Mouse (Mus musculus) G1E (cell line): ENCODE measurements around the gene Dusp15. TPM values are rescaled to one million over a fixed set of nuclear protein-coding genes. Genes with fewer than 3 reads are reported as not detected.

Experiments used
- ATAC-seq: 2 replicates; pipeline ENCODE4 v1.8.0; 2016; ENCODE audit warnings: mild to moderate bottlenecking; ENCODE audit not compliant: insufficient number of reproducible peaks, poor library complexity, low FRiP score, severe bottlenecking; ENCODE audit errors: extremely low read depth
- DNase-seq: peaks from one replicate; pipeline ENCODE4 v3.0.0; 2012; ENCODE audit warnings: low spot score
- H3K27me3 ChIP-seq: 2 replicates; pipeline ENCODE4 v1.6.1; 2012; ENCODE audit warnings: mild to moderate bottlenecking, low read length, inconsistent platforms; ENCODE audit not compliant: insufficient read depth
- H3K36me3 ChIP-seq: replicated peaks from 2 replicates; pipeline ENCODE3; 2012; ENCODE audit warnings: mild to moderate bottlenecking, inconsistent platforms
- H3K4me1 ChIP-seq: 2 replicates; pipeline ENCODE4 v1.6.1; 2012; ENCODE audit warnings: low read depth, low read length, inconsistent platforms, mixed read lengths; ENCODE audit not compliant: insufficient read depth
- H3K4me3 ChIP-seq: 2 replicates; pipeline ENCODE4 v1.5.1; 2012; ENCODE audit warnings: low read depth, mild to moderate bottlenecking, inconsistent platforms, low read length, moderate library complexity, mixed read lengths
- H3K9me3 ChIP-seq: replicated peaks from 2 replicates; pipeline ENCODE4 v1.6.1; 2012; ENCODE audit warnings: inconsistent platforms
- CTCF ChIP-seq: IDR thresholded peaks from 2 replicates; pipeline ENCODE4 v1.5.1; 2012; ENCODE audit warnings: low read depth, low read length, inconsistent platforms, mixed read lengths
- GATA1 ChIP-seq: IDR thresholded peaks from 2 replicates; pipeline ENCODE4 v1.6.1; 2012; ENCODE audit warnings: borderline replicate concordance, low read length, inconsistent platforms, mixed read lengths
- GATA2 ChIP-seq: IDR thresholded peaks from 2 replicates; pipeline ENCODE4 v1.6.1; 2012; ENCODE audit warnings: low read depth, low read length, inconsistent platforms, borderline replicate concordance
- POLR2AphosphoS5 ChIP-seq: IDR thresholded peaks from 2 replicates; pipeline ENCODE4 v1.6.1; 2012; ENCODE audit warnings: low read depth, low read length, inconsistent platforms; ENCODE audit not compliant: insufficient replicate concordance
- TAL1 ChIP-seq: conservative IDR thresholded peaks from 2 replicates; pipeline ENCODE4 v1.6.1; 2012; ENCODE audit warnings: low read depth, low read length, inconsistent platforms, mixed read lengths
- polyA plus RNA-seq: library from polyadenylated mRNA; stranded (reverse); fragments of >175 nt; gene quantifications from 2 replicates; pipeline ENCODE4 v1.2.3, GENCODE M21; 2012
- total RNA-seq, 2 experiments: library from RNA; stranded (forward) in 1 of 2; stranded (reverse) in 1 of 2; fragments of 200-1000 nt in 1 of 2; fragments of >200 nt in 1 of 2; fragmentation: Nextera tagmentation in 1 of 2; gene quantifications; 2 replicates each; pipeline ENCODE4 v1.2.3; 2014 to 2017

Gene Dusp15
- total and polyA plus RNA-seq, 3 experiments, result 0.11 TPM; not detected in 2

- TF ChIP-seq CTCF, result no peak
- no peak for TF ChIP-seq GATA1
- TF ChIP-seq GATA2, result no peak
- no peak for TF ChIP-seq TAL1
- no peak for TF ChIP-seq POLR2AphosphoS5
- no peak for ATAC-seq
- H3K4me1 ChIP-seq, result no peaks in the 10 kb centered on the region
These were observed 29.1 kb downstream of the Dusp15 start for GRCm38 (mm10) chr2:152922376-152922775.

GRCm38 (mm10) chr2:152917671-152918070, 33.8 kb downstream of the Dusp15 start:
- Histone ChIP-seq H3K9me3 (no peaks in the 10 kb centered on the region), H3K27me3 (peaks cover 21% of the 10 kb centered on the region), H3K4me3 (no peak overlapping the region), H3K36me3 (no peaks in the 10 kb centered on the region), H3K4me1 (peaks cover 8% of the 10 kb centered on the region)
- DNase-seq (no peak), ATAC-seq (no peak)
- TF ChIP-seq TAL1 (no peak), POLR2AphosphoS5 (no peak), CTCF (no peak), GATA1 (no peak), GATA2 (no peak)

More at GRCm38 (mm10) chr2:152922376-152922775, 29.1 kb downstream of the Dusp15 start:
- Histone ChIP-seq H3K9me3 (no peaks in the 10 kb centered on the region), H3K36me3 (no peaks in the 10 kb centered on the region), H3K4me3 (no peak overlapping the region), H3K27me3 (peaks cover 29% of the 10 kb centered on the region)
- DNase-seq, result no peak

DNA sequence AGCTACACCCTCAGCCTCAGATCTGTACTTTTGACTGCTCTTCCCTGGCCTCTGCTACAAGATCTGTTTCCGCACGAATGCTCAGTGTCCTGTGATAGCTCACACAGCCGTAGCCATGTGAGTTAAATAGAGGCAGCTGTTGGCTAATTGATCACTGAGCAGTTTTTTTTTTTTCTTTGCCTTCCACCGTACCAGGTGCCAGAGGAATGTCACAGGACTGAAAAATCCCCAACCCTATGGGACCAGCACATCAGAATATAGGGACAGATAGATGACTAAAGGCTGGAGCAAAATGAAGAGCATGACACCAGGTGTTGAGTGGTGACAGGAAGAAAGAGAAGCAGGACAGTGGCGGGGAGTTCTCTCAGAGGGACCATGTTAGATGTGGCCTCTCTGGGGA, 35.4 kb downstream of the Dusp15 start:
- TF ChIP-seq GATA2, result no peak
- no peak for TF ChIP-seq POLR2AphosphoS5
- no peak for TF ChIP-seq TAL1
- no peak for TF ChIP-seq CTCF
- no peak for TF ChIP-seq GATA1
- Histone ChIP-seq H3K9me3 (no peaks in the 10 kb centered on the region), H3K4me3 (no peak overlapping the region), H3K4me1 (peaks cover 8% of the 10 kb centered on the region), H3K27me3 (peaks cover 24% of the 10 kb centered on the region), H3K36me3 (no peaks in the 10 kb centered on the region)
- no peak for ATAC-seq
- no peak for DNase-seq

DNA sequence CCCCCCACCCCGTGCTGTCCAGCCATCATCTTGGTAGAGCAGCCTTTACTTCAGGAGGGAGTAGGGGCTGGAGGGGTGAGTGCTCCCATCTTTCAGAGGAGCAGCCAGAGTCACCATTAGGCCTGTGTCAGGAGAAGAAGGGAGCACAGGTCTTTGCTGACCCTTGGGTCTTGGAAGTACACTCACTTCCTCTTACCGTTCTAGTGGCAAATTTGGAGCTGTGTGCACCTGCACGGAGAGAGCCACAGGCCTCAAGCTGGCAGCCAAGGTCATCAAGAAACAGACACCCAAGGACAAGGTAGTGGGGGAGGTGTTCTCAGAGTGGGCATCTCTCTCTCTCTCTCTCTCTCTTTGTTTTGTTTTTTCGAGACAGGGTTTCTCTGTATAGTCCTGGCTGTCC, 36.0 kb downstream of the Dusp15 start:
- Histone ChIP-seq H3K4me1 (peaks cover 8% of the 10 kb centered on the region), H3K27me3 (peaks cover 29% of the 10 kb centered on the region; the same call in 1 of the 2 replicates), H3K36me3 (no peaks in the 10 kb centered on the region), H3K4me3 (no peak overlapping the region), H3K9me3 (no peaks in the 10 kb centered on the region)
- ATAC-seq, result no peak
- TF ChIP-seq POLR2AphosphoS5, result no peak
- TF ChIP-seq GATA2, result no peak
- TF ChIP-seq CTCF, result no peak
- no peak for TF ChIP-seq GATA1
- no peak for TF ChIP-seq TAL1
- DNase-seq, result no peak

DNA sequence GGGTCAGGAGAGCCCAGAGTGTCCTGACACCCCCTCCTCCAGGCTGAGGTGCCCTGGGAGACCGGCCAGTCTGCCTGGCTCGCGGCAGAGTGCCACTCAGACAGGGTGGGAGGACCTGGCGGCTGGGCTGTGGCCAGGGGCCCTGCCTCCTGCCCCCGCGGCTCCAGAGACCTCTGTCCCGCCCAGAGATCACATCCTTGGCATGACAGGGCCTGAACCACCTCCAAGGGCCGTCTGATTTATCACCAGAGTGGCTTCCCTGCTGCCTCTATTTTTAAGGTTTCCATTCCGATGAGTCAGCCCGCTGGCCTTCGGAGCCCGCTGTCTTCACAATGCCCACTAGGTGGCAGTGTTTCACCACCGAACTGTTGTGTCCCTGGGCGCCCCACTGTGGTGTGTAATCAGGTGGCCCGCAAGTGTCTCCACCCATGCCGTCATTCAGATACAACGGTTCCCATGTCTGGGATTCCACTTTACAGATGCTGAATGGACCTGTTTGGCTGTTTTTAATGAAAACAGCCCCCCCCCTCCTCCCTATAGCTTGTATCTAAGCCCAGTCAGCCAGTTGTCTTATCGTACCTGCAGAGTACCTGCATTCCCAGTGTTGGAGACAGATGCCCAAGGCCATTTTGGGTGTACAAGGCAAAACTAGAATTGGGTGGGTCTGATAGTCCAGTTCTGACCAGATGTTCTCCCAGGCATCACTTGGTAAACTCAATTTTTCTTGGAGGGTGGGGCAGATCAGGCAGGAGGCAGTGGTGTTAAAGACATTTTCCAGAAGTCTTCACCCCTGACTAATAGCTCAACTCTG, 37.0 kb downstream of the Dusp15 start:
- H3K9me3 ChIP-seq, result no peaks in the 10 kb centered on the region
- H3K36me3 ChIP-seq, result no peaks in the 10 kb centered on the region
- peaks cover 34% of the 10 kb centered on the region for H3K27me3 ChIP-seq
- DNase-seq, result peak; percentile 65
- peak; percentile 34; the same call in 1 of the 2 replicates for ATAC-seq
- peak; percentile 79 for TF ChIP-seq CTCF
- no peak for TF ChIP-seq TAL1
- H3K4me3 ChIP-seq, result no peak overlapping the region; the same call in 1 of the 2 replicates
- H3K4me1 ChIP-seq, result peaks cover 8% of the 10 kb centered on the region

DNA sequence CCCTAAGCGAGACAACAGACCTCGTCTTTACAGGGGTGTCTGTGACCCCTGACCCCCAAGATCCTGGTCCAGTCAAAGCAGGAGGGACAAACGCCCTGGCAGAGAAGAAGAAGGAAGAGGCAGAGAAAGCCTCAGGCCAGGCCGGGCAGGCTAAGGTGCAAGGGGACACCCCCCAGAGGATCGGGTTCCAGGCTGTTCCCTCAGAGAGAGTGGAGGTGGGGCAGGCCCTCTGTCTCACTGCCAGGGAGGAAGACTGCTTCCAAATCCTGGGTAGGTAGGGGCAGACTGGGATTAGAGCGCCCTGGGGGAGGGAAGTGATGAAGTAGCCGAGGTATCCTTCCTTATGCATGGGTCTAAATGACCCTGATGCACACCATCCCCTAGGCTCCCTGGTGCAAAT, 38.0 kb downstream of the Dusp15 start:
- ATAC-seq, result no peak
- H3K4me3 ChIP-seq, result no peak overlapping the region
- H3K27me3 ChIP-seq, result peaks cover 41% of the 10 kb centered on the region
- TF ChIP-seq GATA1, result no peak
- TF ChIP-seq CTCF, result no peak
- no peak for TF ChIP-seq POLR2AphosphoS5
- TF ChIP-seq GATA2, result no peak
- no peak for TF ChIP-seq TAL1
- H3K36me3 ChIP-seq, result no peaks in the 10 kb centered on the region
- no peaks in the 10 kb centered on the region for H3K9me3 ChIP-seq
- H3K4me1 ChIP-seq, result peaks cover 8% of the 10 kb centered on the region
- DNase-seq, result no peak
